Mouse (Mus musculus): Measurements from ENCODE around the gene Nos3. TPM values are rescaled to one million over a fixed set of nuclear protein-coding genes. Genes with fewer than 3 reads are reported as not detected.
"Not testable (repeated sequence)": the region's sequence is repeated elsewhere in the genome, so short reads cannot be mapped to it uniquely, and the experiment has no call there.

The Nos3 gene
- total RNA-seq, 2 experiments from 2014 or later = not detected

DNA sequence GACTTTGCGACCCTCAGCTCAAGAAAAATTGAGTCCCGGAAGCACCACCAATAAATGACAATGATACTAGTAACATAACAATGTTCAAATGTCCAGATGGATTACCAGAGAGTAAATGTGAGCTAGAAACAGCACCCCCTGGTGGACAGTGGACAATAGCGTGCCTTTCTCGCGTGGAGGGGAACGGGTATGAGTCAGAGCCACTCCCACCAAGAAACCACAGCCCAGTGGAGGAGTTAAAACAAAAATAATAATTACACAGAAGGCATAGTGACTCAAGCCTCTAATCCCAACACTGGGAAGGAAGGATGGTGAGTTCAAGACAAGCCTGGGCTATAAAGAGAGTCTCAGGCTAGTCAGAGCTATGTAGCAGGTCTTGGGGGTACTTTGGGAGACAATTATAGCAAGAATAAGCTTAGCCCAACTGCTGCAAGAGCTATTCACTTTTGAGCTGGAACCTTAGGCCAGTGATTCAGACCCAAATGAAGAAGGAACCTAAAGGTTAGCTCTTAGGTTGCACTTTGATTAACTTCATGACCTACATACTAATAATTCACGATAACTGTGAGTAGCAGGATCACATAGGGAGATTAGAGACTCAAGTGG lies 28.9 kb downstream of the Nos3 start, which contains the start of gene Abcb8:
Gene Abcb8, plus strand, starts transcription at position 272 of the 606 bp plus-strand sequence.
- ATAC-seq (replicated peaks; ENCODE audit: low FRiP score, poor library complexity, severe bottlenecking) = peak; percentile 70

- ATAC-seq (replicated peaks; ENCODE audit: low FRiP score, poor library complexity, severe bottlenecking) = peak; percentile 94
Measured at GRCm38 (mm10) chr5:24394165-24394894, 29.7 kb downstream of the Nos3 start.

- not testable (repeated sequence) for ATAC-seq (replicated peaks; ENCODE audit: low FRiP score, poor library complexity, severe bottlenecking)
Measured at GRCm38 (mm10) chr5:24396254-24396653, 31.6 kb downstream of the Nos3 start.

- ATAC-seq (replicated peaks; ENCODE audit: low FRiP score, poor library complexity, severe bottlenecking) = no peak
Measured at GRCm38 (mm10) chr5:24399686-24400085, 35.1 kb downstream of the Nos3 start.

DNA sequence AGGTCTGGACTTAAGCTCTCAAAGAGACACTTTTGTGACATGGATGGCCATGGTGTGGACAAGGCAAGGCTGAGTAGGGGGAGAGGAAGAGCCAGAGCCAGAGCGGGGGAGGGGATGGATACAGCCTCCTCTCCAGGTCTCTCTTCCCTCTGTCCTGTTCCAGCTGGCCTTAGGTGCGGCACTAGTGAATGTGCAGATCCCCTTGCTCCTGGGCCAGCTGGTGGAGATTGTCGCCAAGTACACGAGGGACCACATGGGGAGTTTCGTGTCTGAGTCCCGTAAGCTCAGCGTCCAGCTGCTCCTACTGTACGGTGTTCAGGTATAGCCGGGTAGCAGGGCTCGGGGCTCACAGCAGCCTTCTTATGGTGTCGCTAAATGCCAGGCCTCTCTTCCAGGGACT lies 35.8 kb downstream of the Nos3 start:
- no peak for ATAC-seq (replicated peaks; ENCODE audit: low FRiP score, poor library complexity, severe bottlenecking)

DNA sequence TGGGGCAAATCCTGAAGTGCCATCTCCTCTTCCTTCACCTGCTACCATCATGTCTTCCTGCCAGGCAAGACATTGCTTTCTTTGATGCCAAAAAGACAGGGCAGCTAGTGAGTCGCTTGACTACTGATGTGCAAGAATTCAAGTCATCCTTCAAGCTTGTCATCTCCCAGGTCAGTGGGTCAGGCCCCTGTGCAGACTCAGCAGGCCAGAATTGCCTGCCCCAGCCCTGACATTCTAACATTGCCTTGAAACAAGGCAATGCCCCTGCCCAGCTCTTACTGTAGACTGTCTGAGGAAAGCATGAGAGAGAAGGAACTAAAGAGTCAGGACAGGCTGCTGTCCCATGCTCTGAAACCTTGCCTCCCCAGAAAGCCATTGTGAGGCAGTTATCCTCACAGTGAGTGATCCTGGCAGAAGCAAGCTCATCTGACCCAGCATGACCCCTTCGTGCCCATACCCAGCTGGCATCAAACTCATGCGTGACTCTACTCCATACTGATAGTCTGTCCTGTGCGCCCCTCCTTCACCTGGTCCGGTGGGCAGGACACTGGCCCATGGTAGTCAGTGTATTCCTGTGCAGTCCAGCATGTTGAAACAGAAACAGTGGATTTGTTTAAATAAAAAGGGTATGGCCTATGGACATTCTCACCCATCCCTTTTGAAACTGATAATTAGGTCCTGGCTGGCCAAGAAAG lies 36.4 kb downstream of the Nos3 start:
- no peak for ATAC-seq (replicated peaks; ENCODE audit: low FRiP score, poor library complexity, severe bottlenecking)

DNA sequence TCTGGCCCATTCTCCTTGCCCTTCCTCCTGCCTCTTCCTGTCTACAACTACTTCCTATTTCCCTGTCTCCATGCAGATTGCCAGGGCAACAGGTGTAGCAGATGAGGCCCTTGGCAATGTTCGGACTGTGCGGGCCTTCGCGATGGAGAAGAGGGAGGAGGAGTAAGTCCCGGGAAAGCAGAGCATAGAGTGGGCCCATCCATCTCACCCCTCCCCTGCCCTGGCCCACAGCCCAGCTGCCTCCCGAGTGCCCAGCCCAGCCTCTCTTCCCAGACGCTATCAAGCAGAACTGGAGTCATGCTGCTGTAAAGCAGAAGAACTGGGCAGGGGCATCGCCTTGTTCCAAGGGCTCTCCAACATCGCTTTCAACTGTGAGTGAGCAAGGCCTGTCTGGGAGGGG lies 37.4 kb downstream of the Nos3 start:
- no peak for ATAC-seq (replicated peaks; ENCODE audit: low FRiP score, poor library complexity, severe bottlenecking)

DNA sequence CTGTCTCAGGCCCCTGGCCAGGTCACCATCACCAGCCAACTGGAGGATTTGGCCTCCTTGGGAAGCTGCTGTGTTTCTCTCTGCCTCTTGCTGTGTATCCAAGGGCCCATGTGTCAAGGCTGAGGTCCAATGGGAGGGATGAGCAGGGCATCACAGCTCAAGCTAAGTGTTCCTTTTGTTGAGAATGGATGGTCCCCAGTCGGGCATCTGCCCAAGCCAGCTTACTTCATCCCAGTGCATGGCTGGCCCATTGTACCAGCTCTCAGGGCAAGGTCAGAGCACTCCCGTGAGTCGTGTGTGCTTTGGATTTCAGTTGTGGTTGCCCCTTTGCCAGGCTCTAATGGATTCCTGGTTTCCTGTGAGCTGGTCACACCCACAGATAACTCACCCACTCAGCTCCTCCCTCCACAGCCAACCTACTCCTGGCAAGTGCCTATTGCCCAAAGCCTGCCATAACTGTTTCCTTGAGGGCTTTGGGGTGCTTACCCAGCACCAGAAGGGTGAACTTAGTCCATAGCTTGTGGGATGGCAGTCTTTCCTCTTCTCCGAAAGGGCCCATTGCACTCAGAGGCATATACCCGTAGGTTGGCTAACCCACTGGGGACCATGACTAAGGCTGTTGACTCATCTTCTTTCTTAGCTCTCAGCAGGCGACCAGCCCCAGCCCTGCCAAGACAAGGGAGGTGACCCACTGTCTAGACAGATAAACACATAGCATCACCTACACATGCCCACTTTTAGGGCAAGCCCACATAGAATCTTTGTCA lies 40.2 kb downstream of the Nos3 start:
- ATAC-seq (replicated peaks; ENCODE audit: low FRiP score, poor library complexity, severe bottlenecking) = 0 out of 2 replicates have a peak, but pooled peaks have one; percentile 19

GRCm38 (mm10) chr5:24405389-24405876 lies 40.8 kb downstream of the Nos3 start:
- ATAC-seq (replicated peaks; ENCODE audit: low FRiP score, poor library complexity, severe bottlenecking) = no peak

- no peak for ATAC-seq (replicated peaks; ENCODE audit: low FRiP score, poor library complexity, severe bottlenecking)
Measured at GRCm38 (mm10) chr5:24408651-24409050, 44.0 kb downstream of the Nos3 start.

- no peak for ATAC-seq (replicated peaks; ENCODE audit: low FRiP score, poor library complexity, severe bottlenecking)
Measured at GRCm38 (mm10) chr5:24409466-24409865, 44.9 kb downstream of the Nos3 start.

DNA sequence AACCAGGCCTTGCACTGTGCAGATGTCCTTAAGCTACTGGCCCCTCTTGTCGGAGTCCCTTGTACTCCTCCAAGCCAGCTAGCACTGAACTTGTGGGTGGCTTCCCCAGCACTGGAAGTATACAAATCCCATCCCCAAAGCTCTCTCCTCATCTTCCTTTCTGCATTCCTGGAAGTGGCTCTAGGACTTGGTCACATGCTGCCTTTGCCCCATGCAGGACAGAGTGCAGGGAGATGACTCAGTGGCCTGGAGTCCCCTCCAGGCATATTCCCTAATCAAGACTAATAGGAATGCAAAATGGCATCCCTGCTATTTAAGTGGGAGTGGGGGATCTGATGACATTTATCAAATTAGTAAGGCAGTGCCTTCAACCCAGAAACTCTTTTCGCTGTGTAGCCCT lies 47.5 kb downstream of the Nos3 start:
- no peak for ATAC-seq (replicated peaks; ENCODE audit: low FRiP score, poor library complexity, severe bottlenecking)

DNA sequence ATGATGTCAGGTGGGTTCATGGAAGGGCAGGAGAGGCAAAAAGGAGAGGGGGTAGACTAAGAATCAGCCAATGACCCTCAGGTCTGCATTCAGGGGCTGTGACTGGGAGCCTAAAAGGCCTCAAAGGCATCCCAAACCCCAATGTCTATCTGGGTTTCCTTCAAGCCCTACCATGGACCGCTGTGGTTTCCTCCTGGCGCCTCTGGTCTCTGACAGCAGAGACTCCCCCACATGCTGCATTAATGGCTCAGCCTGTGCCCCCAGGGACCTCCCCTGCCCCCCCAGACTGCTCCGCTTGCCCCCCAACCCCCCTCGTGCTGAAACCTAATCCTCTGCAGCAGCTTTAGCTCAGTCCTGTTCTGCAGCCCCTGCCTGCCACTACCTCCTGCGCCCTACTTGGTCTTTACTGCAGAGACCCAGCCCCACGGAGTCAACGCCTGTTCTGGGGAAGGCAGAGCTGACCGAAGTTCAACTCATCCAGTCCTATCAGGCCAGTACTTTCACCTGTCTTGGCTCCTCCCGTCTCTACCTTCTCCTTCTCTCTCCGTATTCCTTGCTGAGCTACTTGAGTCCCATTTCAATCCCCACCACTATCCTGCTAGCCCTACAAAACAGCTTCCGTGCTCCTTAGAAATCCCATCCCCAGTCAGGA lies 48.6 kb downstream of the Nos3 start, which contains the start of gene Asic3:
Gene Asic3, plus strand, starts transcription at position 351 of the 652 bp plus-strand sequence.
- ATAC-seq (replicated peaks; ENCODE audit: low FRiP score, poor library complexity, severe bottlenecking) = no peak

- ATAC-seq (replicated peaks; ENCODE audit: low FRiP score, poor library complexity, severe bottlenecking) = no peak
Measured at GRCm38 (mm10) chr5:24413938-24414337, 49.3 kb downstream of the Nos3 start.

GRCm38 (mm10) chr5:24416222-24416736 lies 51.7 kb downstream of the Nos3 start:
- peak; percentile 34; the same call in 1 of the 2 replicates for ATAC-seq (replicated peaks; ENCODE audit: low FRiP score, poor library complexity, severe bottlenecking)

- no peak for ATAC-seq (replicated peaks; ENCODE audit: low FRiP score, poor library complexity, severe bottlenecking)
Measured at GRCm38 (mm10) chr5:24417587-24417986, 53.0 kb downstream of the Nos3 start.

GRCm38 (mm10) chr5:24420381-24420780 lies 55.8 kb downstream of the Nos3 start:
- ATAC-seq (replicated peaks; ENCODE audit: low FRiP score, poor library complexity, severe bottlenecking) = no peak

GRCm38 (mm10) chr5:24423129-24424003 lies 58.8 kb downstream of the Nos3 start, which contains the start of the genes Cdk5 and Slc4a2:
TSS of gene Cdk5 (minus strand) at chr5:24423530.
TSS of gene Slc4a2 (plus strand) at chr5:24423837.
- ATAC-seq (replicated peaks; ENCODE audit: low FRiP score, poor library complexity, severe bottlenecking) = peak; percentile 89

All from erythroblast, adult 5-6 weeks (primary cell).